Mouse (Mus musculus) c-Kit-positive CD71-negative TER-119-negative erythroid progenitor cells, embryonic 14.5 days (primary cell): ENCODE measurements around the gene Erf.
A peak's percentile ranks its signal among the peaks of the same experiment; 100 is the strongest.

Source experiments
- DNase-seq: peaks from one replicate; pipeline ENCODE4 v3.0.0-alpha.2; 2013; ENCODE audit warnings: low read depth

The Erf gene

GRCm38 (mm10) chr7:25206094-25206830, 44.3 kb downstream of the Erf start:
- DNase-seq, result no peak

- peak; percentile 34 for DNase-seq
Measured at GRCm38 (mm10) chr7:25205355-25206093, 45.0 kb downstream of the Erf start.

GRCm38 (mm10) chr7:25203624-25204023, 46.9 kb downstream of the Erf start:
- no peak for DNase-seq

GRCm38 (mm10) chr7:25197384-25198018, 53.1 kb downstream of the Erf start:
- DNase-seq, result no peak

- no peak for DNase-seq
Measured at GRCm38 (mm10) chr7:25196107-25196506, 54.5 kb downstream of the Erf start.

GRCm38 (mm10) chr7:25195148-25195547, 55.4 kb downstream of the Erf start:
- DNase-seq, result no peak
